Mouse (Mus musculus) MEL (cell line): ENCODE results near the gene Chdh.

ENCODE experiments used
- CHD1 ChIP-seq: IDR thresholded peaks from 2 replicates; pipeline ENCODE4 v1.6.1; 2012; ENCODE audit warnings: low read depth, mild to moderate bottlenecking, inconsistent platforms, low read length, improper control_type of control experiment
- CTCF ChIP-seq, 3 experiments: IDR thresholded peaks in 2 of 3; conservative IDR thresholded peaks in 1 of 3; 2 replicates each; pipeline ENCODE4 v1.5.1; 2011 to 2012; ENCODE audit warnings: low read length in 3 of 3, low read depth in 2 of 3, mild to moderate bottlenecking in 2 of 3, improper control_type of control experiment in 1 of 3, inconsistent platforms in 1 of 3, mixed read lengths in 1 of 3, moderate library complexity in 1 of 3; ENCODE audit not compliant: control insufficient read depth in 1 of 3, insufficient read depth in 1 of 3, poor library complexity in 1 of 3, severe bottlenecking in 1 of 3
- EP300 ChIP-seq, 2 experiments: IDR thresholded peaks; 2 replicates each; pipeline ENCODE4 v1.6.1; 2011; ENCODE audit warnings: improper control_type of control experiment in 2 of 2, low read length in 2 of 2, low read depth in 1 of 2, mild to moderate bottlenecking in 1 of 2
- GATA1 ChIP-seq: IDR thresholded peaks from 2 replicates; pipeline ENCODE4 v1.6.1; 2011; ENCODE audit warnings: low read depth, low read length, improper control_type of control experiment
- KAT2A ChIP-seq: conservative IDR thresholded peaks from 2 replicates; pipeline ENCODE4 v1.6.1; 2012; ENCODE audit warnings: low read depth, low read length, improper control_type of control experiment, inconsistent platforms
- MAFK ChIP-seq: IDR thresholded peaks from 2 replicates; pipeline ENCODE4 v1.6.1; 2011; ENCODE audit warnings: low read depth, mild to moderate bottlenecking, low read length, improper control_type of control experiment, borderline replicate concordance
- MAX ChIP-seq: IDR thresholded peaks from 2 replicates; pipeline ENCODE4 v1.6.1; 2011; ENCODE audit warnings: low read length, improper control_type of control experiment
- POLR2A ChIP-seq, 2 experiments: IDR thresholded peaks; 2 replicates each; pipeline ENCODE4 v1.6.1; 2011 to 2012; ENCODE audit warnings: low read length in 2 of 2, mild to moderate bottlenecking in 2 of 2, control low read depth in 1 of 2, improper control_type of control experiment in 1 of 2, low read depth in 1 of 2, moderate library complexity in 1 of 2; ENCODE audit not compliant: control insufficient read depth in 1 of 2, insufficient read depth in 1 of 2, poor library complexity in 1 of 2
- POLR2AphosphoS2 ChIP-seq: IDR thresholded peaks from 2 replicates; pipeline ENCODE4 v1.6.1; 2011; ENCODE audit warnings: low read length, improper control_type of control experiment
- TAL1 ChIP-seq: IDR thresholded peaks from 2 replicates; pipeline ENCODE4 v1.6.1; 2012; ENCODE audit warnings: mild to moderate bottlenecking, inconsistent platforms, low read length, moderate library complexity, mixed read lengths
- USF1 ChIP-seq: IDR thresholded peaks from 2 replicates; pipeline ENCODE4 v1.6.1; 2014; ENCODE audit warnings: low read depth, mild to moderate bottlenecking, inconsistent platforms, low read length, improper control_type of control experiment, moderate library complexity

- no peak for TF ChIP-seq GATA1
- TF ChIP-seq TAL1: no peak
- no peak for TF ChIP-seq CTCF (IDR thresholded peaks at IDR 0.05 in 2 of 3, conservative IDR thresholded peaks at IDR 0.05 in 1 of 3; ENCODE audit: control insufficient read depth in 1 of 3, insufficient read depth in 1 of 3, low read depth in 2 of 3, low read length in 3 of 3, poor library complexity in 1 of 3, severe bottlenecking in 1 of 3)
- TF ChIP-seq USF1: no peak
- no peak for TF ChIP-seq POLR2A (IDR thresholded peaks at IDR 0.05; ENCODE audit: control insufficient read depth in 1 of 2, insufficient read depth in 1 of 2, low read depth in 1 of 2, low read length in 2 of 2, poor library complexity in 1 of 2)
- no peak for TF ChIP-seq KAT2A
- no peak for TF ChIP-seq MAX
- TF ChIP-seq EP300 (IDR thresholded peaks at IDR 0.05; ENCODE audit: low read depth in 1 of 2, low read length in 2 of 2): no peak
- no peak for TF ChIP-seq CHD1
- TF ChIP-seq MAFK: no peak
- no peak for TF ChIP-seq POLR2AphosphoS2
Measured at GRCm38 (mm10) chr14:29986096-29986495, 22.7 kb upstream of the Chdh start.
